Comparison of ENCODE assay signal across 8 mouse cellular contexts in the genomic region with DNA sequence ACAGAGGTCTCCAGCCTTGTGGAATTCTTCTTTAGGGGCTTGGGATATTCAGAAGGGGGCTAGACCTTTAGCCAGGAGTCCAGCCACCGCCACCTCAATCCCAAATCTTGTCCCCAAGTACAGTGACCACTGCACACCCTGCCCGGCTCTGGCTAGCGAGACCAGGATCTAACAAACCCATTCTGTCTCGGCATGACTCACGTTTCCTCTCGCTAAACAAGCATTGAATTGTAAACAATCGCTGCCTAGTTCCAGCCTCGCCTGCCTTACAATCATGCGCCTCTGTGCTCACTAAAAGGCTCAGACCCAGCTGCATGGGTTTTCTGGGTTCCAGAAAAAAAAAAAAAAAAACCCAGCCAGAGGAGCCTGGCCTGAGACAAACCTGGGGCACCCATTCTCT. TPM values are rescaled to one million over a fixed set of nuclear protein-coding genes. Genes with fewer than 3 reads are reported as not detected.
DNase-seq lines count a peak whose midpoint lies in the region; ATAC-seq lines count a peak whose summit lies in the region.

No protein-coding gene starts in this region.

- no peak overlapping the region for H3K4me3 ChIP-seq in intestine, embryonic 14.5 days (ENCODE audit: low read depth, low read length)

- peaks cover 4% of the 10 kb centered on the region; the same call in 1 of the 2 replicates for H3K9me3 ChIP-seq in intestine, embryonic 14.5 days (ENCODE audit: control insufficient read depth, low read length)

- H3K36me3 ChIP-seq in intestine, embryonic 14.5 days (ENCODE audit: control insufficient read depth, insufficient read depth, low read length), result peaks cover 12% of the 10 kb centered on the region

- no peak overlapping the region for H3K9ac ChIP-seq in intestine, embryonic 14.5 days (ENCODE audit: low read length)

- H3K4me2 ChIP-seq in intestine, embryonic 14.5 days (ENCODE audit: low read length), result no peak overlapping the region

- H3K4me1 ChIP-seq in intestine, embryonic 14.5 days (replicated peaks; ENCODE audit: control insufficient read depth, insufficient read depth, low read length), result peaks cover 4% of the 10 kb centered on the region; the same call in 1 of the 2 replicates

- H3K27ac ChIP-seq in intestine, embryonic 14.5 days (ENCODE audit: low read depth), result peak overlapping the region; percentile 73; the same call in 1 of the 2 replicates

- 17% methylated on average over 9 of the region's 9 CpGs for WGBS in intestine, embryonic 14.5 days

- DNase-seq in heart, adult 8-10 months (ENCODE audit: low spot score), result peak; percentile 44
- no peak for DNase-seq in heart, postnatal 4 days
- peak; percentile 27 for DNase-seq in adipocyte (ENCODE audit: low spot score)
- no peak for DNase-seq in intestine, embryonic 14.5 days (ENCODE audit: low spot score)
- peak; percentile 79 for DNase-seq in lung, postnatal 25 days (ENCODE audit: low spot score)
- no peak for DNase-seq in adrenal gland, postnatal 14 days
- no peak for DNase-seq in ovary, postnatal 10 days (ENCODE audit: low spot score)
- DNase-seq in urinary bladder, postnatal 25 days (ENCODE audit: low spot score), result no peak

- no peaks in the 10 kb centered on the region for H3K27me3 ChIP-seq in intestine, embryonic 14.5 days (replicated peaks; ENCODE audit: control insufficient read depth, insufficient read depth, low read length)

- no peak for ATAC-seq in intestine, embryonic 14.5 days (replicated peaks; ENCODE audit: low FRiP score, low TSS enrichment, low read depth)

RNA-seq across cellular contexts. Expression of a gene that starts 12.2 kb away (rescaled TPM):
- 100 to 1,000 TPM in 2 of 4 experiments, 10 to 100 TPM in 2; 83.0 to 101 (median 92.4) TPM for total RNA-seq in heart, adult 8-10 months (2022)
- total RNA-seq in heart, postnatal 4 days (2021), result 100 to 1,000 TPM; 122 to 127 TPM
- polyA plus RNA-seq in intestine, embryonic 14.5 days (2014; fragmentation: Nextera tagmentation; extraction: Ambion mirVana), result 53.5 and 61.0 TPM in 2 replicates
- 60.1 and 71.0 TPM in 2 replicates for total RNA-seq in adrenal gland, postnatal 14 days (2021)

RNA-seq across cellular contexts. Expression of a gene that starts 17.5 kb away (rescaled TPM):
- under 1 TPM in 2 of 4 experiments, not detected in 2; 0.63 to 0.69 TPM for total RNA-seq in heart, adult 8-10 months (2022)
- total RNA-seq in heart, postnatal 4 days (2021), result under 1 TPM; 0.29 to 0.56 TPM
- polyA plus RNA-seq in intestine, embryonic 14.5 days (2014; fragmentation: Nextera tagmentation; extraction: Ambion mirVana), result 41.0 and 45.1 TPM in 2 replicates
- total RNA-seq in adrenal gland, postnatal 14 days (2021), result 0.86 and 1.6 TPM in 2 replicates

Comparison
In these comparisons a context has a peak if more than half of its experiments do, and no peak if none do; other contexts are left out.
1. DNase-seq: peak in heart, adult 8-10 months (single experiment), adipocyte (single experiment) and lung, postnatal 25 days (single experiment); none in heart, postnatal 4 days (single experiment), intestine, embryonic 14.5 days (single experiment), adrenal gland, postnatal 14 days (single experiment), ovary, postnatal 10 days (single experiment) and urinary bladder, postnatal 25 days (single experiment).